Mouse (Mus musculus): Measurements from ENCODE around the gene Ptgdr2. TPM values are rescaled to one million over a fixed set of nuclear protein-coding genes. Genes with fewer than 3 reads are reported as not detected.

Gene Ptgdr2
- polyA plus RNA-seq, 1 experiment from 2014 or later, result 0.08 TPM

GRCm38 (mm10) chr19:10976318-10976717, 39.4 kb downstream of the Ptgdr2 start:
- Histone ChIP-seq H3K27ac (replicated peaks) (no peak overlapping the region), H3K4me3 (replicated peaks) (no peak overlapping the region), H3K36me3 (no peaks in the 10 kb centered on the region), H3K9ac (no peak overlapping the region), H3K4me1 (peaks cover 10% of the 10 kb centered on the region), H3K27me3 (no peaks in the 10 kb centered on the region), H3K4me2 (replicated peaks) (no peak overlapping the region), H3K9me3 (replicated peaks) (no peaks in the 10 kb centered on the region)
- no peak for ATAC-seq (ENCODE audit: insufficient number of reproducible peaks, low FRiP score, low TSS enrichment, low read depth)
- 39% methylated on average over 4 of the region's 4 CpGs for WGBS

DNA sequence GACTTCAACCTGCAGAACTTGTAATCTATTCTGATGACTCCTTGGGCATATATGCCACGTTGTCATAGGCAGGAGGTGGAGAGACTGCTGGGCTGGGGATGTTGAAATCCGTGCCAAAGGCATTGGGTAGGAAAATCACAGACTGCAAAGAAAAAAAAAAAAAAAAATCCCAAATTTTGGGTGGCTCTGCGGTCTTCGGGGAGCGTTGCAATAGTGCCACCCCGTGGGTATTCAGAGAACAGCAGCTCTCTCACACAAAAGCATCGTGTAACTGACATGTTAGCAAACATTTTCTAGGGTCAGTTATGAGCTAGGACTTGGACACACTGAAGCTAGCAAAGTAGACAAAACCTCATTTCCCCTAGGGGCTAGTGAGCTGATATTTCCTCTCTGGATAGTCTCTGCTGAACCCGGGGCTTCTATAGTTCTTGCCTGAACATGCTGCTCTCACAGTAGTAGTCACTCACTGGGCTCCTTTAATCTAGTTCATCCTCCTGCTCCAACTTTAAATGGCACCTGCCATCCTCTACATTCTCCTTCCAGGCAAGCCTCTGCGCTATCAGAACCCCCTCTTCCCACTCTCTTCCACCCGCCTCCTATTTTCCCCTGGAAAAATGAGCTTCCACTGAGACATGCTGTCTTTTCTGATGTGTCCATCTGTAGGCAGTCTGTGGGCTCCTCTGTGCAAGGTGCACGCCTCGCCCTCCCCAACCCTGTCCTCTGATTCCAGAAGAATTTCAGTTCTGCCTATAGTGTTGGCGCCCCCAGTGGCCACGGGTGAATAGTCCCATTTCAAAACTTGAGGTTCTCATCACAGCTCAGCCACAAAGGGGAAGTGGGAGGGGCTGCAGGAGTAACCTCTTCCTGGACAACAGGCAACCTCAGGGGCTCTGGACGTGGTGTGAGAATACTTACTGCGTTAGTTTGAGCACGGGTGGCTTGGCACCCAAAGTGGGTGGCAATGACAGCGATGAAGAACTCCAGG, 42.5 kb downstream of the Ptgdr2 start:
- Histone ChIP-seq H3K9ac (no peak overlapping the region), H3K36me3 (no peaks in the 10 kb centered on the region), H3K27me3 (no peaks in the 10 kb centered on the region), H3K4me3 (replicated peaks) (no peak overlapping the region), H3K4me2 (replicated peaks) (0 out of 2 replicates have a peak overlapping the region, but pooled peaks have one; percentile 11), H3K4me1 (peaks cover 10% of the 10 kb centered on the region), H3K27ac (replicated peaks) (no peak overlapping the region), H3K9me3 (replicated peaks) (no peaks in the 10 kb centered on the region)
- 11% methylated on average over 18 of the region's 18 CpGs for WGBS
- no peak for ATAC-seq (ENCODE audit: insufficient number of reproducible peaks, low FRiP score, low TSS enrichment, low read depth)

DNA sequence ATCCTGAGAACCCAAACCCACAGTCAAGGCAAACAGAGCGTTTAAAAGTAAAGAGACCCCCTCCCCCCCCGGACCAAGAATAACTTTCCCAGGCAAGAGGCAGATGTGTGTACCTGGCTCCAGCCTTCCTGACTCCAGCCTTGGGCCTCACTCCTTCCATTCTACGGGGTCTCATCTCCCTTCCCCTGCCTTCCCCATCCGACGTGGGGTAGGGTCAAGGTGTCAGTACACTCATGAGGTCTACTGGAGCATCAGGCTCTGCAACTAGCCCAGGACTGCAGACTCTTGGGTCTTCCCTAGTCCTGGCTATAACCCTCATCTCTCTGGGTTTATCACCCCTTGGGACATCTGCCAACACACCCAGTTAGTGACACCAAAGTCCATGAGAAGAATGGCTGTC, 43.2 kb downstream of the Ptgdr2 start:
- H3K4me1 ChIP-seq, result peaks cover 10% of the 10 kb centered on the region
- H3K4me2 ChIP-seq (replicated peaks), result no peak overlapping the region
- H3K27me3 ChIP-seq, result no peaks in the 10 kb centered on the region
- H3K4me3 ChIP-seq (replicated peaks), result no peak overlapping the region
- 84% methylated on average over 5 of the region's 5 CpGs for WGBS
- H3K36me3 ChIP-seq, result no peaks in the 10 kb centered on the region
- ATAC-seq (ENCODE audit: insufficient number of reproducible peaks, low FRiP score, low TSS enrichment, low read depth), result no peak
- H3K9me3 ChIP-seq (replicated peaks), result no peaks in the 10 kb centered on the region
- no peak overlapping the region for H3K27ac ChIP-seq (replicated peaks)
- no peak overlapping the region for H3K9ac ChIP-seq

DNA sequence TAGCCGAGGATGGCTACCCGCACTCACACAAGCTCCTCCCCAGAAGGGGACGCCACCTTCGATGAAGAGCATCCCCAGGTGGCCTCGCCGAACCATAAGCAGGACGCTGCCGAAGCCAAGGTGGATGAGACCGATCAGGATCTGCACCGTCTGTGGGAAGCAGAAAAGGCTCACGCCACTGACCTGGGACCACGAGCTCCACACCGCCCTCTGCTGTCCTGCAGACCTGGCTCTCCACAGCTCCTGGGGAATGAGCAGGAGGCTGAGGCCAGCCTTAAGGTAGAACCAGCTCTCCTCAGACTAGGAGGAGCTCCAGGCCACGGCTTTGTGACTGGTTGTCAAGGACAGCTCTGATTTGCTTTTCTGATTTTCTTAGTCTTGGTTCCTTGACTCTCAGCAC, 46.2 kb downstream of the Ptgdr2 start:
- Histone ChIP-seq H3K9me3 (replicated peaks) (no peaks in the 10 kb centered on the region), H3K4me1 (peaks cover 8% of the 10 kb centered on the region), H3K36me3 (no peaks in the 10 kb centered on the region), H3K9ac (no peak overlapping the region), H3K4me2 (replicated peaks) (no peak overlapping the region), H3K4me3 (replicated peaks) (no peak overlapping the region), H3K27me3 (no peaks in the 10 kb centered on the region), H3K27ac (replicated peaks) (no peak overlapping the region)
- ATAC-seq (ENCODE audit: insufficient number of reproducible peaks, low FRiP score, low TSS enrichment, low read depth), result no peak
- WGBS, result 25% methylated on average over 14 of the region's 14 CpGs

GRCm38 (mm10) chr19:10984551-10984950, 47.6 kb downstream of the Ptgdr2 start:
- WGBS, result 79% methylated on average over 13 of the region's 13 CpGs

GRCm38 (mm10) chr19:10985889-10986288, 48.9 kb downstream of the Ptgdr2 start:
- 87% methylated on average over 4 of the region's 4 CpGs for WGBS
- no peak overlapping the region for H3K27ac ChIP-seq (replicated peaks)
- H3K27me3 ChIP-seq, result no peaks in the 10 kb centered on the region
- no peak for ATAC-seq (ENCODE audit: insufficient number of reproducible peaks, low FRiP score, low TSS enrichment, low read depth)
- no peaks in the 10 kb centered on the region for H3K9me3 ChIP-seq (replicated peaks)
- no peak overlapping the region for H3K9ac ChIP-seq
- no peak overlapping the region for H3K4me2 ChIP-seq (replicated peaks)
- no peak overlapping the region for H3K4me3 ChIP-seq (replicated peaks)
- no peaks in the 10 kb centered on the region for H3K4me1 ChIP-seq
- H3K36me3 ChIP-seq, result no peaks in the 10 kb centered on the region

More at GRCm38 (mm10) chr19:10984551-10984950, 47.6 kb downstream of the Ptgdr2 start:
- Histone ChIP-seq H3K9me3 (replicated peaks) (no peaks in the 10 kb centered on the region), H3K27ac (replicated peaks) (no peak overlapping the region), H3K36me3 (no peaks in the 10 kb centered on the region), H3K4me3 (replicated peaks) (no peak overlapping the region), H3K27me3 (no peaks in the 10 kb centered on the region), H3K9ac (no peak overlapping the region), H3K4me1 (peaks cover 5% of the 10 kb centered on the region), H3K4me2 (replicated peaks) (no peak overlapping the region)
- no peak for ATAC-seq (ENCODE audit: insufficient number of reproducible peaks, low FRiP score, low TSS enrichment, low read depth)

DNA sequence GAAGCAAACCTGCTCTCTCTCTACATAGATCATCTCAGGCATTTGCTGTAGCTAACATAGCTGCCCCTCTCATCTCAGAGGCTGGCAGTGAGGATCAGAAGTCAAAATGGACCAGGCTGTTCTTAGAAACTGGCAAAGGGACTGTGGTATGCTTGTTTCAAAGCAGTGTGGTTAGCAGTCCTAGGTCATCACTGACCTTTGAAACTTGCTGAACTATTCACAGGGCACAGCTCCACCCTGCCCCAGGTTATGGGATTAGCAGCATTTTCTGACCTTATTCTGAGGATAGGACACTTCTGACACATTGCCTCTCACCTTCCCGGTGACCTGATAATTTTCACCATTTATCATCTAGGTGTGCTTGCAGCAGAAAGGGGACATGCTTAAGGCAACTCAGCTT, 51.6 kb downstream of the Ptgdr2 start:
- no peak overlapping the region for H3K27ac ChIP-seq (replicated peaks)
- no peaks in the 10 kb centered on the region for H3K36me3 ChIP-seq
- H3K9me3 ChIP-seq (replicated peaks), result no peaks in the 10 kb centered on the region
- no peak overlapping the region for H3K9ac ChIP-seq
- ATAC-seq (ENCODE audit: insufficient number of reproducible peaks, low FRiP score, low TSS enrichment, low read depth), result no peak
- H3K4me1 ChIP-seq, result no peaks in the 10 kb centered on the region
- H3K4me3 ChIP-seq (replicated peaks), result no peak overlapping the region
- no peak overlapping the region for H3K4me2 ChIP-seq (replicated peaks)
- WGBS, result 84% methylated on average over 1 of the region's 1 CpGs
- no peaks in the 10 kb centered on the region for H3K27me3 ChIP-seq

- 44% methylated on average over 1 of the region's 1 CpGs for WGBS
- no peak for ATAC-seq (ENCODE audit: insufficient number of reproducible peaks, low FRiP score, low TSS enrichment, low read depth)
These were observed 53.8 kb downstream of the Ptgdr2 start for GRCm38 (mm10) chr19:10990751-10991150.

GRCm38 (mm10) chr19:10991911-10992310, 55.0 kb downstream of the Ptgdr2 start:
- ATAC-seq (ENCODE audit: insufficient number of reproducible peaks, low FRiP score, low TSS enrichment, low read depth), result no peak
- H3K27ac ChIP-seq (replicated peaks), result no peak overlapping the region

More at GRCm38 (mm10) chr19:10990751-10991150, 53.8 kb downstream of the Ptgdr2 start:
- H3K27me3 ChIP-seq, result no peaks in the 10 kb centered on the region
- H3K36me3 ChIP-seq, result no peaks in the 10 kb centered on the region
- no peak overlapping the region for H3K27ac ChIP-seq (replicated peaks)
- no peak overlapping the region for H3K4me2 ChIP-seq (replicated peaks)
- no peaks in the 10 kb centered on the region for H3K9me3 ChIP-seq (replicated peaks)
- H3K9ac ChIP-seq, result no peak overlapping the region
- no peak overlapping the region for H3K4me3 ChIP-seq (replicated peaks)
- H3K4me1 ChIP-seq, result no peaks in the 10 kb centered on the region

More at GRCm38 (mm10) chr19:10991911-10992310, 55.0 kb downstream of the Ptgdr2 start:
- H3K27me3 ChIP-seq, result no peaks in the 10 kb centered on the region
- no peaks in the 10 kb centered on the region for H3K9me3 ChIP-seq (replicated peaks)
- no peaks in the 10 kb centered on the region for H3K4me1 ChIP-seq
- H3K4me3 ChIP-seq (replicated peaks), result no peak overlapping the region
- H3K36me3 ChIP-seq, result no peaks in the 10 kb centered on the region
- H3K9ac ChIP-seq, result no peak overlapping the region
- H3K4me2 ChIP-seq (replicated peaks), result no peak overlapping the region

Other genes starting within 250 kb of the Ptgdr2 start
- 43.0 and 47.0 TPM in 2 replicates for gene Vps37c, start 248.4 kb upstream of the Ptgdr2 start, polyA plus RNA-seq (2015; fragmentation: Nextera tagmentation; extraction: Ambion mirVana)
- gene Cd5, start 198.2 kb upstream of the Ptgdr2 start, polyA plus RNA-seq (2015; fragmentation: Nextera tagmentation; extraction: Ambion mirVana), result 0.81 and 1.3 TPM in 2 replicates
- gene Cd6, start 107.1 kb upstream of the Ptgdr2 start, polyA plus RNA-seq (2015; fragmentation: Nextera tagmentation; extraction: Ambion mirVana), result 0.05 TPM in 1 of 2 replicates, not detected in the other
- gene Slc15a3, start 97.4 kb upstream of the Ptgdr2 start, polyA plus RNA-seq (2015; fragmentation: Nextera tagmentation; extraction: Ambion mirVana), result 2.0 and 2.3 TPM in 2 replicates
- 82.1 and 82.5 TPM in 2 replicates for gene Tmem132a, start 67.2 kb upstream of the Ptgdr2 start, polyA plus RNA-seq (2015; fragmentation: Nextera tagmentation; extraction: Ambion mirVana)
- gene Tmem109, start 55.2 kb upstream of the Ptgdr2 start, polyA plus RNA-seq (2015; fragmentation: Nextera tagmentation; extraction: Ambion mirVana), result 133 and 139 TPM in 2 replicates
- 45.2 and 49.4 TPM in 2 replicates for gene Prpf19, start 41.9 kb upstream of the Ptgdr2 start, polyA plus RNA-seq (2015; fragmentation: Nextera tagmentation; extraction: Ambion mirVana)
- not detected in 2 replicates for gene Zp1, start 16.5 kb upstream of the Ptgdr2 start, polyA plus RNA-seq (2015; fragmentation: Nextera tagmentation; extraction: Ambion mirVana)
- gene Ccdc86, start 12.1 kb downstream of the Ptgdr2 start, polyA plus RNA-seq (2015; fragmentation: Nextera tagmentation; extraction: Ambion mirVana), result 26.3 and 27.3 TPM in 2 replicates
- 0.32 and 1.1 TPM in 2 replicates for gene Ms4a10, start 37.5 kb downstream of the Ptgdr2 start, polyA plus RNA-seq (2015; fragmentation: Nextera tagmentation; extraction: Ambion mirVana)
- gene Ms4a15, start 56.1 kb downstream of the Ptgdr2 start, polyA plus RNA-seq (2015; fragmentation: Nextera tagmentation; extraction: Ambion mirVana), result not detected in 2 replicates
- not detected in 2 replicates for gene Ms4a18, start 80.9 kb downstream of the Ptgdr2 start, polyA plus RNA-seq (2015; fragmentation: Nextera tagmentation; extraction: Ambion mirVana)
- not detected in 2 replicates for gene Ms4a8a, start 143.9 kb downstream of the Ptgdr2 start, polyA plus RNA-seq (2015; fragmentation: Nextera tagmentation; extraction: Ambion mirVana)
- not detected in 2 replicates for gene 1700017D01Rik, start 193.7 kb downstream of the Ptgdr2 start, polyA plus RNA-seq (2015; fragmentation: Nextera tagmentation; extraction: Ambion mirVana)
- not detected in 2 replicates for gene 1700025F22Rik, start 228.2 kb downstream of the Ptgdr2 start, polyA plus RNA-seq (2015; fragmentation: Nextera tagmentation; extraction: Ambion mirVana)